Mouse (Mus musculus): Measurements from ENCODE around the gene Hnrnpul1.

GRCm38 (mm10) chr7:25754738-25755467 lies at the start of gene Hnrnpul1:
- TF ChIP-seq CTCF (IDR thresholded peaks at IDR 0.05; ENCODE audit: control insufficient read depth, insufficient read depth, insufficient read length) (no peak), MYOG (IDR thresholded peaks at IDR 0.05; ENCODE audit: control insufficient read depth, extremely low read depth, insufficient read length) (no peak), MYOD1 (IDR thresholded peaks at IDR 0.05; ENCODE audit: control insufficient read depth, insufficient read length, low read depth) (no peak), USF1 (IDR thresholded peaks at IDR 0.05; ENCODE audit: low read depth) (no peak), CEBPB (IDR thresholded peaks at IDR 0.05; ENCODE audit: low read depth) (no peak)

Measured in C2C12 (cell line).